ENCODE assay signal across 13 mouse cellular contexts in genomic region chr19:53734845-53735244, GRCm38 (mm10). TPM values are rescaled to one million over a fixed set of nuclear protein-coding genes. Genes with fewer than 3 reads are reported as not detected.
DNase-seq lines count a peak whose midpoint lies in the region; ATAC-seq and TF ChIP-seq lines count a peak whose summit lies in the region.
"Had no signal": no experiment of that assay in that cellular context is flagged by ENCODE, and none has a peak within 500 bp of the region (broad histone marks: within the 10 kb centered on the region; RNA-seq: fewer than 3 reads in every experiment).

No protein-coding gene starts in this region.

- TF ChIP-seq CTCF in left cerebral cortex, adult 2 months (IDR thresholded peaks at IDR 0.05): peak; percentile 38

- H3K27me3 ChIP-seq in hindbrain, embryonic 11.5 days (ENCODE audit: control insufficient read depth, insufficient read depth, low read length): no peaks in the 10 kb centered on the region
- H3K27me3 ChIP-seq: embryonic facial prominence, embryonic 12.5 days; neural tube, embryonic 12.5 days had no signal

- no peak overlapping the region for H3K4me3 ChIP-seq in left cerebral cortex, adult 2 months
- H3K4me3 ChIP-seq in hindbrain, embryonic 11.5 days (ENCODE audit: low read depth, low read length): no peak overlapping the region
- H3K4me3 ChIP-seq: embryonic facial prominence, embryonic 12.5 days; neural tube, embryonic 12.5 days had no signal

- no peak overlapping the region for H3K27ac ChIP-seq in left cerebral cortex, adult 2 months
- H3K27ac ChIP-seq in hindbrain, embryonic 11.5 days (ENCODE audit: low read depth, low read length): no peak overlapping the region
- H3K27ac ChIP-seq: embryonic facial prominence, embryonic 12.5 days; neural tube, embryonic 12.5 days had no signal

- no peak for ATAC-seq in hindbrain, embryonic 11.5 days (ENCODE audit: low FRiP score)
- no peak for ATAC-seq in erythroblast, adult 5-6 weeks (replicated peaks; ENCODE audit: low FRiP score, poor library complexity, severe bottlenecking)
- ATAC-seq: activated CD4-positive, CD25-positive, alpha-beta regulatory T cell, adult 4 months; hindbrain, embryonic 16.5 days had no signal

- 56% methylated on average over 5 of the region's 5 CpGs for WGBS in hindbrain, embryonic 11.5 days

- H3K36me3 ChIP-seq in hindbrain, embryonic 11.5 days (ENCODE audit: control insufficient read depth, insufficient read depth, low read length): no peaks in the 10 kb centered on the region
- H3K36me3 ChIP-seq: embryonic facial prominence, embryonic 12.5 days; neural tube, embryonic 12.5 days had no signal

- no peaks in the 10 kb centered on the region for H3K4me1 ChIP-seq in hindbrain, embryonic 11.5 days (replicated peaks; ENCODE audit: control insufficient read depth, insufficient read depth, low read length)
- H3K4me1 ChIP-seq: neural tube, embryonic 12.5 days had no signal

- no peak overlapping the region for H3K4me2 ChIP-seq in hindbrain, embryonic 11.5 days (replicated peaks; ENCODE audit: low read depth, low read length)
- H3K4me2 ChIP-seq: embryonic facial prominence, embryonic 12.5 days; heart, embryonic 11.5 days; neural tube, embryonic 12.5 days had no signal

- H3K9ac ChIP-seq in hindbrain, embryonic 11.5 days (ENCODE audit: low read depth, low read length): no peak overlapping the region
- H3K9ac ChIP-seq: embryonic facial prominence, embryonic 12.5 days; neural tube, embryonic 12.5 days had no signal

- intact Hi-C loops in left cerebral cortex, adult 2 months (cut with DNase I): loop anchor here (10.0 kb wide), 1 partner anchor 90 kb away; no protein-coding TSS in a partner anchor

- no peak for DNase-seq in left cerebral cortex, adult 2 months (ENCODE audit: extremely low spot score in 1 of 2, low spot score in 2 of 2)
- no peak for DNase-seq in left cerebral cortex, adult 8-10 months (ENCODE audit: low spot score in 2 of 2)
- DNase-seq in thymus, postnatal 4 days: peak; percentile 47
- no peak for DNase-seq in thymus, postnatal 25 days
- DNase-seq in ZHBTc4 (ENCODE audit: low read depth, low spot score): peak; percentile 53
- no peak for DNase-seq in hindbrain, embryonic 11.5 days (ENCODE audit: low spot score)
- DNase-seq: kidney, postnatal 4 days had no signal

- H3K9me3 ChIP-seq in hindbrain, embryonic 11.5 days (ENCODE audit: control insufficient read depth, low read length): no peaks in the 10 kb centered on the region
- H3K9me3 ChIP-seq: embryonic facial prominence, embryonic 12.5 days; neural tube, embryonic 12.5 days had no signal

RNA-seq across cellular contexts. Expression of gene Rbm20, which starts 57.7 kb away (rescaled TPM):
- total RNA-seq in left cerebral cortex, adult 2 months (2021): 1 to 10 TPM; 4.0 to 5.8 TPM
- 1 to 10 TPM; 4.7 to 6.5 (median 5.8) TPM for total RNA-seq in left cerebral cortex, adult 8-10 months (2022)
- polyA plus RNA-seq in hindbrain, embryonic 11.5 days (2014; fragmentation: Nextera tagmentation; extraction: Ambion mirVana): 0.64 and 0.73 TPM in 2 replicates
- not detected in 2 replicates for total RNA-seq in erythroblast, adult 5-6 weeks (2015; ENCODE audit: low replicate concordance)
- not detected in 2 replicates for total RNA-seq in erythroblast, adult 5-6 weeks (2017; ENCODE audit: low replicate concordance)

Comparison
In these comparisons a context has a peak if more than half of its experiments do, and no peak if none do; other contexts are left out.
1. DNase-seq: peak in thymus, postnatal 4 days (single experiment) and ZHBTc4 (single experiment); none in left cerebral cortex, adult 2 months (0 of 2), left cerebral cortex, adult 8-10 months (0 of 2), thymus, postnatal 25 days (single experiment) and hindbrain, embryonic 11.5 days (single experiment).
2. RNA of gene Rbm20, which starts 57.7 kb away (total RNA-seq): 4.7 to 6.5 TPM in left cerebral cortex, adult 8-10 months and 4.0 to 5.8 TPM in left cerebral cortex, adult 2 months; not detected in erythroblast, adult 5-6 weeks; every median in the first group is over 4 times any median in the second.